Mouse (Mus musculus): ENCODE measurements at regions not wholly inside any gene's neighbourhood (a gene's known extent, or its start where the extent isn't known, plus 50 kb on each side); places are given as distances from the start of the nearest gene placed in this dataset.

- Histone ChIP-seq H3K4me1 (ENCODE audit: control insufficient read depth, insufficient read depth, low read length) (0 out of 2 replicates have a peak, but pooled peaks cover 7% of the 10 kb centered on the region), H3K27ac (replicated peaks; ENCODE audit: low read depth, low read length) (no peak overlapping the region), H3K9ac (ENCODE audit: low read depth, low read length, severe bottlenecking) (no peak overlapping the region), H3K27me3 (ENCODE audit: control insufficient read depth, insufficient read depth, low read length) (no peaks in the 10 kb centered on the region), H3K4me2 (replicated peaks; ENCODE audit: low read depth, low read length, severe bottlenecking) (no peak overlapping the region), H3K36me3 (ENCODE audit: control insufficient read depth, insufficient read depth, low read length) (no peaks in the 10 kb centered on the region), H3K9me3 (ENCODE audit: control insufficient read depth, low read length) (no peaks in the 10 kb centered on the region), H3K4me3 (replicated peaks; ENCODE audit: low read length) (no peak overlapping the region)
- WGBS, result 31% methylated on average over 6 of the region's 6 CpGs
- TF ChIP-seq POLR2A (IDR thresholded peaks at IDR 0.05; ENCODE audit: borderline replicate concordance, extremely low read depth, insufficient read depth, insufficient read length), result no peak
- ATAC-seq (ENCODE audit: low FRiP score, low read depth) (no peak), DNase-seq (ENCODE audit: low spot score) (no peak)
These were observed 283.0 kb upstream of the Tank start for GRCm38 (mm10) chr2:61295261-61295964.

- H3K27me3 ChIP-seq (ENCODE audit: control insufficient read depth, insufficient read depth, low read length), result no peaks in the 10 kb centered on the region
- TF ChIP-seq POLR2A (IDR thresholded peaks at IDR 0.05; ENCODE audit: borderline replicate concordance, extremely low read depth, insufficient read depth, insufficient read length), result no peak
- ATAC-seq (ENCODE audit: low FRiP score, low read depth) (no peak), DNase-seq (ENCODE audit: low spot score) (no peak)
- 80% methylated on average over 2 of the region's 2 CpGs for WGBS
- no peaks in the 10 kb centered on the region for H3K9me3 ChIP-seq (ENCODE audit: control insufficient read depth, low read length)
- H3K9ac ChIP-seq (ENCODE audit: low read depth, low read length, severe bottlenecking), result no peak overlapping the region
- peaks cover 12% of the 10 kb centered on the region for H3K4me1 ChIP-seq (ENCODE audit: control insufficient read depth, insufficient read depth, low read length)
- no peaks in the 10 kb centered on the region for H3K36me3 ChIP-seq (ENCODE audit: control insufficient read depth, insufficient read depth, low read length)
- no peak overlapping the region for H3K4me3 ChIP-seq (replicated peaks; ENCODE audit: low read length)
- H3K4me2 ChIP-seq (replicated peaks; ENCODE audit: low read depth, low read length, severe bottlenecking), result no peak overlapping the region
- no peak overlapping the region for H3K27ac ChIP-seq (replicated peaks; ENCODE audit: low read depth, low read length)
These were observed 290.1 kb upstream of the Tank start for GRCm38 (mm10) chr2:61288246-61288645.

- DNase-seq (ENCODE audit: low spot score) (no peak), ATAC-seq (ENCODE audit: low FRiP score, low read depth) (no peak)
- no peaks in the 10 kb centered on the region for H3K36me3 ChIP-seq (ENCODE audit: control insufficient read depth, insufficient read depth, low read length)
- H3K4me3 ChIP-seq (replicated peaks; ENCODE audit: low read length), result no peak overlapping the region
- H3K27me3 ChIP-seq (ENCODE audit: control insufficient read depth, insufficient read depth, low read length), result no peaks in the 10 kb centered on the region
- no peak overlapping the region for H3K27ac ChIP-seq (replicated peaks; ENCODE audit: low read depth, low read length)
- peak overlapping the region; percentile 39; the same call in 1 of the 2 replicates for H3K4me2 ChIP-seq (replicated peaks; ENCODE audit: low read depth, low read length, severe bottlenecking)
- H3K9ac ChIP-seq (ENCODE audit: low read depth, low read length, severe bottlenecking), result no peak overlapping the region
- no peaks in the 10 kb centered on the region for H3K9me3 ChIP-seq (ENCODE audit: control insufficient read depth, low read length)
- no peak for TF ChIP-seq POLR2A (IDR thresholded peaks at IDR 0.05; ENCODE audit: borderline replicate concordance, extremely low read depth, insufficient read depth, insufficient read length)
- H3K4me1 ChIP-seq (ENCODE audit: control insufficient read depth, insufficient read depth, low read length), result peaks cover 12% of the 10 kb centered on the region
- WGBS, result 77% methylated on average over 6 of the region's 6 CpGs
These were observed 293.7 kb upstream of the Tank start for GRCm38 (mm10) chr2:61284706-61285105.

GRCm38 (mm10) chr2:61283829-61284601 lies 294.4 kb upstream of the Tank start:
- no peaks in the 10 kb centered on the region for H3K36me3 ChIP-seq (ENCODE audit: control insufficient read depth, insufficient read depth, low read length)
- 25% methylated on average over 9 of the region's 9 CpGs for WGBS
- no peak overlapping the region for H3K9ac ChIP-seq (ENCODE audit: low read depth, low read length, severe bottlenecking)
- no peaks in the 10 kb centered on the region for H3K9me3 ChIP-seq (ENCODE audit: control insufficient read depth, low read length)
- H3K4me3 ChIP-seq (replicated peaks; ENCODE audit: low read length), result no peak overlapping the region
- peak overlapping the region; percentile 39 for H3K4me2 ChIP-seq (replicated peaks; ENCODE audit: low read depth, low read length, severe bottlenecking)
- no peak overlapping the region for H3K27ac ChIP-seq (replicated peaks; ENCODE audit: low read depth, low read length)
- DNase-seq (ENCODE audit: low spot score) (peak; percentile 13), ATAC-seq (ENCODE audit: low FRiP score, low read depth) (no peak)
- H3K27me3 ChIP-seq (ENCODE audit: control insufficient read depth, insufficient read depth, low read length), result no peaks in the 10 kb centered on the region
- peaks cover 12% of the 10 kb centered on the region for H3K4me1 ChIP-seq (ENCODE audit: control insufficient read depth, insufficient read depth, low read length)
- TF ChIP-seq POLR2A (IDR thresholded peaks at IDR 0.05; ENCODE audit: borderline replicate concordance, extremely low read depth, insufficient read depth, insufficient read length), result no peak

GRCm38 (mm10) chr2:61272721-61273120 lies 305.7 kb upstream of the Tank start:
- ATAC-seq (ENCODE audit: low FRiP score, low read depth) (no peak), DNase-seq (ENCODE audit: low spot score) (no peak)
- H3K4me2 ChIP-seq (replicated peaks; ENCODE audit: low read depth, low read length, severe bottlenecking), result no peak overlapping the region
- no peak overlapping the region for H3K4me3 ChIP-seq (replicated peaks; ENCODE audit: low read length)
- 85% methylated on average over 5 of the region's 5 CpGs for WGBS
- no peaks in the 10 kb centered on the region for H3K9me3 ChIP-seq (ENCODE audit: control insufficient read depth, low read length)
- no peak for TF ChIP-seq POLR2A (IDR thresholded peaks at IDR 0.05; ENCODE audit: borderline replicate concordance, extremely low read depth, insufficient read depth, insufficient read length)
- no peaks in the 10 kb centered on the region for H3K4me1 ChIP-seq (ENCODE audit: control insufficient read depth, insufficient read depth, low read length)
- H3K36me3 ChIP-seq (ENCODE audit: control insufficient read depth, insufficient read depth, low read length), result no peaks in the 10 kb centered on the region
- H3K27ac ChIP-seq (replicated peaks; ENCODE audit: low read depth, low read length), result no peak overlapping the region
- H3K9ac ChIP-seq (ENCODE audit: low read depth, low read length, severe bottlenecking), result no peak overlapping the region
- H3K27me3 ChIP-seq (ENCODE audit: control insufficient read depth, insufficient read depth, low read length), result no peaks in the 10 kb centered on the region

All from limb, embryonic 14.5 days (tissue).